Mouse (Mus musculus) effector memory CD4-positive, alpha-beta T cell, adult 7 months (primary cell): Measurements from ENCODE around the gene Fkbp2. TPM values are rescaled to one million over a fixed set of nuclear protein-coding genes. Genes with fewer than 3 reads are reported as not detected.

Experiments used
- polyA plus RNA-seq: library from polyadenylated mRNA; unstranded; fragments of 100-300 nt; shearing (Covaris generic); gene quantifications from one replicate; pipeline ENCODE4 v1.2.1, GENCODE M21; 2017

The Fkbp2 gene
- 18.3 TPM for polyA plus RNA-seq

GRCm38 (mm10) chr19:6980381-6981093 lies at the start of gene Fkbp2:
Gene Fkbp2, minus strand, starts transcription at chr19:6980501.

GRCm38 (mm10) chr19:7019191-7019590 lies 38.9 kb upstream of the Fkbp2 start, which contains the start of gene Fermt3:
Gene Fermt3, minus strand, starts transcription at chr19:7019469.

DNA sequence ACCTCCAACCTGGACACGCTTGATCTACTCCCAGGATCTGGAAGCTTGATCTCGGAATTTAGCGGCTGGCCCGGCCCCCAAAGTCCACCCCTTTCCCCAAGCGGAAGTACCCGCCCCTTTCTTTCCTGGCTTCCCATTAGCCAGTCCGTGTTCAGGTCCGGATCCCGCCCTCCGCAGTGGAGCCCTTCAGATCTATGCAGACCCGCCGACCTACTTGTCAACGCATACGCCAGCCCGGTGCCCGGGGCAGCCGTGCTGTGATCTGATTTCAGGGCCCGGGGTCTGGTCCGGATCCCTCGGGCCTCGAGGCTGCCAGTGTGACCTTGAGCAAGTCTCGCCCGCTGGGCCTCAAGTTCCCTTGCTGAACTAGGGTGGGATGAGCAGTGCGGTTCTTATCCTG lies 15.7 kb upstream of the Fkbp2 start, which contains the start of the genes Nudt22 and Trpt1:
Nudt22 (minus strand) TSS at position 112 of the 400 bp plus-strand sequence.
Trpt1 (plus strand) TSS at position 126 of the 400 bp plus-strand sequence.

DNA sequence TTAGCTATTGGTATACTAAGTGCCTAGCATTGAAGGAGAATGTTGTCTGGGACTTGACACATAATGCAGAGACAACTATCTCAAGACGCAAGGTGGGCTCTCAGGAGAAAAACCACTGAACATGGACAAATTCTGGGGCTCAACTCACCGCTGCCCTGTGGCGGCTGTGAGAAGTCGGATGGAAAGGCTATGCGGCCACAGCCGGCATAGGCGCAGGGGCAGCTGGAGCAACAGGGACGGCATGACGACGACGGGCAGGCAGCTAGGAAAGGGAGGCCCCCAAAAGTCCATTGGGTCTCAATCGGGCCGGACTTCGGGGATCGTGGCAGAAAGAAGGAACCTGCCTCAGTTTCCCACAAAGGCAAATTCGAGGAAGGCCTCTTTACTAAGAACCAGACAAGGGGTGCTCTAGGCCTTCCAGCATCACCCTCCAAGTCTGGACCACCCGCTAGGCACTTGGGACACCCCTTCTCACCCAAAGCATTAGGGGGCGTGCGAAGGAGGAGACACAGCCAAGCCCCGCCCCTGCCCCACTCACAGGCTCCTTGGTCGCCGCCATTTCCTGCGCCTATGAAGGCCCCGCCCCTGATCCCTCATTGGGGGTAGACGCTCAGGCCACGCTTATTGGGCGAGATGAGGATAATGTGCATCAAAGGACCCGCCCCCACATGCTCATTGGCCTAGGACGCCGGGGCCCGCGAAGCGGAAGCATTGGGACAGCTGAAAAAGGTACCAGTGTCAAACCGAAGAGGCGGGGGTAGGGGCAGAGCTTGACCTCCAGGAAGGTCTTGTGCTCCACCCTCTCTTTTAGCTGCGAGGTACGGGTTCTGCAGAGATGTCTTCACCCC lies 11.9 kb upstream of the Fkbp2 start, which contains the start of gene Dnajc4:
Dnajc4 (minus strand) TSS at position 562 of the 848 bp plus-strand sequence.

GRCm38 (mm10) chr19:6987061-6987903 lies 7.0 kb upstream of the Fkbp2 start, which contains the start of gene Vegfb:
Gene Vegfb, minus strand, starts transcription at chr19:6987651.

DNA sequence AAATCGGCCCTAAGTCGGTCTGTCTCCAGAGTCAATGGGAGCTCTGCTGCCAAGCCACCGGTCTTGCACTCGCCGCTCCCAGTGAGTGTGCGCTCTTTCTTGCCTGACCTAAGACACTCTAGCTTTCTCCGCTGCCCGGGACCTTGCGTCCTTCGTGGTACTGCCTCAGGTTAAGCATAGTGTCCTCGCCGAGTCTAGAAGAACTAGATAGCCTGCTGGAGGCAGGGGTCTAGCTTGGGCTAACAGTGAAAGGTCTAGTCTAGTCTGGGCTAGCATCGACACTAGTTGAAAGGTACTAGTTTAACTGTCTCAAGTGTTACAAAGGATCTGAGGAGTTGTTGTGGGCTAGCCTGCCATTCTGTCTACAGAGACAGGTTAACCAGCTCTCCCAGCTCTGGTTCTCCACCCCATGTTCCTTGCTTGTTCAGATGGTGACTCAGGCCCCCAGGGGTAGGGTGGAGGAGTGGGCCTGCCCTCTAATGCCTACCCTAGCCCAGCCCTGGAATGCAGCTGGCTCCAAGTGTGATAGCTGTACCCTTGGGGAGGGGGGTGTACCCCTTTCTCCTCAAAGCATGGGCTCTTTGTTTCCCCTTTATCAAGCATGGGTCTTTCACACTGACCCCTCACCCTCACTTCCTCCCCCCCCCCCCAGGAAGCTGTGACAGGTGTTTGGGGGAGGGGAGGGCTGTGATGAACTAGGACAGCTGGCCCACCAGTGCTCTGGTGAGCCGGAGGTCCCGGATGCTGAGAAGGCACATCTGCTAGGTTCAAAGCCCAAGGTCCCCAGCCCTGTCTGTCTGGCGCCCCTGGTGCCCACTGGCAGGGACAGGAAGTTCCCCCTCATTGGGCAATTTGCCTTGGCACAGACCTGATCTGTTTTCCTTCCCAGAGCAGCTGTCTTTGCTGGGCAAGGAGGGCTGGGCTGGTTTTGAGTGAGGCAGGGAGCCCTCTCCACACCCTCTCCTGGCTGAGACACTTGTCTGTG lies 4.5 kb downstream of the Fkbp2 start, which contains the start of gene Plcb3:
Plcb3 (minus strand) TSS at position 934 of the 985 bp plus-strand sequence.

DNA sequence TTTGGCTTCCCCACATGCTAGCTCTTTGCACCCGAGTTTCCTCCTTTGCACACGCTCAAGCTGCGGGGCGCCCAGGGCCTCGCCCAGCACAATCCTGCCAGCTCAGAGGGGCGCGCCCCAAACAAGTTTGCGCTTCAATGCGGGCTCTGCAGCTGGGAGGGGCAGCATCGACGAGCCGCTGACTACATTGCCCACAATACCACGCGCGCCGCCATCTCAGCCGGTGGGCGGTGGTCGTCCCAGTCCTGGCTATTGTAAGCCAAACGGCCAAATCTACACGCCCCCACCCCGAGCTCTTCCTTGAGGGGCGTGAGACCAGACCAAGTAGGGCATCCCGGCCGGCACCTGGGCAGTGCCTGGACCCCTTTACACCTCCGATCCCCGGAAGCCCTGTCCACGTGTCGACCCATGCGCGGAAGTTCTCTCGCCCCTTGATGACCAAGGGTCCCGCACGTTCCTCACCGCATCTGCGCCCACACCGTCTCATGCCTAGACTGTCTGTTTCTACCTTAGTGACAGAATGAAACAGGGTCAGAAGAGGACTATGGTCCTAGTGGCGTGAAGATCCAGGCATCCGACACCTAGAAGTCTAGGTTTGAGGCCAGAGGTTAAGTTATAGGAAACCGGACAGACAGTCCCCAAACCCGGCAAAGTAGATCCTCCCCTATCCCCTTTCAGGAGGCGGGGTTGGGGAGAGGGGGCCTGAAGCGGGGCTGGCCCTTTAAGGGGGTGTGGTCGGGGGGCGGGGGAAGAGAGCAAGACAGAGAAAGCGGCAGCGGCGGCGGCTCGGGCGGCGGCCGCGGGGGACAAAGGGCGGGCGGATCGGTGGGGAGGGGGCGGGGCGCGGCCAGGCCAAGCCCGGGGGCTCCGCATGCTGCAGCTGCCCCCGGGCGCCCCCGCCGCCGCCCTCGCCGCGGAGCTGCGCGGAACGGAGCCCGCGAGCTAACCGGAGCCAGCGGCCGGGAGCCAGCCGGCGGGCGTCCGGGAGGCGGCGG lies 5.8 kb downstream of the Fkbp2 start, which contains the start of gene Ppp1r14b:
Ppp1r14b (plus strand) TSS at position 758 of the 995 bp plus-strand sequence.

GRCm38 (mm10) chr19:6942249-6942691 lies 38.0 kb downstream of the Fkbp2 start, which contains the start of gene Gpr137:
Gene Gpr137, minus strand, starts transcription at chr19:6942480.

DNA sequence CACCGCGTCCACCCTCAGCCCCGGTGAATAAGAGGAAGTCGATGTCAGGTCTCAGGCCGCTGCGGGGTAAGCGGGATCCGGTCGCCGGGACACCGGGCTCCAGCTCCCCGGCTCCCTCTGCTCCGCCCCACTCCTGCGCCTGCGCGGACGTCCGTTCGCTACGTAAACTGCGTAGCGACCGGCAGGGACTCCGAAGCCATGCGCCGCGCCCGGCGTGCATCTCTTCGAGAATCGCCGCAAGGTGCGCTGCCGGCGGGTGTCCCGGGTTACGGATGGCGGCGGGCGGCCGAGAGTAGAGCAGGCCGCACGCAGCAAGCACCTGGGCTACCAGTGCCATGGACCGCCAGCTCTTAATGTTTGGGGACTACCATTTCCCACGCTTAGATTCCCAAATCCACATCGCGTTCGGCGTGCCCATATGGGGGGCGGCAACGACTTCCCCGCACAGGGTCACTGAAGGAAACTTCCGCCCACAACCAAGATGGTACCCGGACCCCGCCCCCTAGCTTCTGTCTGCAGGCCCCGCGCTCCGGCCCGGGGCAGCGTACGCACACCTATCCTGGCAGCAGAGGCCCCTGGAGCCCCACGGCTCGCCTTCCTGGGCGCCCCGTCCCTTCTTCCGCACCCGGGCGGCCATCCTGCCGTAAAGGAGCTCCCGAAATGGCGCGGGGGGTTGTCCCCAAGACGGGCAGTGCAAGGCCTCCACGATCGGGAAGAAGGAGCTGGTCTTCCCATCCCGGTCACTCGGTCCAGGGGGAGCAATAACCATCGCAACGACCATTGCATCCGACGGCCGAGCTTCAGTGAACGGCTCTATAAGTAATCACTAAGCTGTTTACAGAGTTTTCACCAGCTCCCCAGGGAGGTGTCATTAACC lies 38.7 kb downstream of the Fkbp2 start, which contains the start of gene Bad:
Bad (plus strand) TSS at position 490 of the 877 bp plus-strand sequence.

DNA sequence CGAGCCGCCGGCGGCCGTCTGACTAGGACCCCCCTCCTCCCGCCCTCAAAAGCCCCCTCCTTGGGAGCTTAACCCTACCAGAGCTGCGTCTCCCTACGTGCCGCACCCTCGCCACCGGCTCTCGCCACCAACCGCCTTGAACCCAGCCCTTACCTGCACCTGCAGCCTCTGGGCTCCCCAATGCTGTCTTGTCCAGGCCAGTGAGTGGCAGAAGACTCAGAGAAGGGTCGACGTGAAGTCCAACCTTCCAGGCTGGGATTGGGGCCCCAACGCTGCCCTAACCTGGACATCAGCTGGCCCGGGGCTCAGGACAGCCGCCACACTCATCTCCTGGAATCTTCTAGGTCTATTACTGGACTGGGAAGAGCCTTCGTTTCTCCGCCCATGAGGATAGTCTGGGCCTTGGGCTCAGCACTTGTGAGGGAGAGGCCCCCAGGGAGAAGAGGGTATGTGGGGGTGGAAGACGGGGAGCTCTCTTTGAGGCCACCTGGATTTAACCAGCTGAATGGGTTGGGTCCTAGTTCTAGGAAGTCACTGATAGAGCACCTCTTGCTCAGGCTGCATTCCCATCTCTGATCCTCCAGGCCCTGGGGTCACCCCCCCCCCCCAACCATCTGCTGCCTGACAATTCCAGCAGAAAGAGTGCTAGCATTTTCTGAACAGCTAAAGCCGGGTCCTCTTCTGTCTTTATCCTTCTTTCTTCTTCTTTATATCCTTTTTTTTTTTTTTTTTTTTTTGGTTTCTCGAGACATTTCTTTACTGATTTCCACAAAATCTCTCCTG lies 45.9 kb downstream of the Fkbp2 start, which contains the start of gene Kcnk4:
Kcnk4 (minus strand) TSS at position 321 of the 783 bp plus-strand sequence.

Other genes with a start within 250 kb of the Fkbp2 start
- gene Rps6ka4, start 139.9 kb downstream of the Fkbp2 start, polyA plus RNA-seq = 34.8 TPM
- gene Ccdc88b, start 122.3 kb downstream of the Fkbp2 start, polyA plus RNA-seq = 52.3 TPM
- 128 TPM for gene Trmt112, start 70.8 kb downstream of the Fkbp2 start, polyA plus RNA-seq
- gene Prdx5, start 70.4 kb downstream of the Fkbp2 start, polyA plus RNA-seq = 157 TPM
- 17.7 TPM for gene Esrra, start 58.7 kb downstream of the Fkbp2 start, polyA plus RNA-seq
- not detected for gene Catsperz, start 55.1 kb downstream of the Fkbp2 start, polyA plus RNA-seq
- 1.1 TPM for gene Kcnk4, start 46.0 kb downstream of the Fkbp2 start, polyA plus RNA-seq
- gene Bad, start 38.6 kb downstream of the Fkbp2 start, polyA plus RNA-seq = 10.4 TPM
- gene Gpr137, start 38.0 kb downstream of the Fkbp2 start, polyA plus RNA-seq = 8.6 TPM
- gene Ppp1r14b, start 5.5 kb downstream of the Fkbp2 start, polyA plus RNA-seq = 89.2 TPM
- 10.4 TPM for gene Plcb3, start 4.0 kb downstream of the Fkbp2 start, polyA plus RNA-seq
- 7.6 TPM for gene Vegfb, start 7.2 kb upstream of the Fkbp2 start, polyA plus RNA-seq
- 46.4 TPM for gene Dnajc4, start 12.1 kb upstream of the Fkbp2 start, polyA plus RNA-seq
- 13.0 TPM for gene Nudt22, start 15.6 kb upstream of the Fkbp2 start, polyA plus RNA-seq
- 6.6 TPM for gene Trpt1, start 15.6 kb upstream of the Fkbp2 start, polyA plus RNA-seq
- 194 TPM for gene Fermt3, start 39.0 kb upstream of the Fkbp2 start, polyA plus RNA-seq
- gene Stip1, start 59.5 kb upstream of the Fkbp2 start, polyA plus RNA-seq = 217 TPM
- gene Macrod1, start 76.3 kb upstream of the Fkbp2 start, polyA plus RNA-seq = 16.7 TPM
- gene Flrt1, start 125.2 kb upstream of the Fkbp2 start, polyA plus RNA-seq = 0.11 TPM
- 58.0 TPM for gene Otub1, start 225.8 kb upstream of the Fkbp2 start, polyA plus RNA-seq
- gene Cox8a, start 237.1 kb upstream of the Fkbp2 start, polyA plus RNA-seq = 505 TPM